Mouse (Mus musculus) bone marrow, adult 2 months (tissue): ENCODE data around the gene Slc43a2.

Experiments
- CTCF ChIP-seq: fragments of 200-500 bp; IDR thresholded peaks from 2 replicates; pipeline ENCODE4 v1.5.1; 2011; ENCODE audit warnings: low read length, control low read depth; ENCODE audit not compliant: control insufficient read depth, insufficient read depth
- POLR2A ChIP-seq: fragments of 200-500 bp; IDR thresholded peaks from 2 replicates; pipeline ENCODE4 v1.6.1; 2011; ENCODE audit warnings: low read depth, mild to moderate bottlenecking, control low read depth, low read length, borderline replicate concordance; ENCODE audit not compliant: control insufficient read depth

DNA sequence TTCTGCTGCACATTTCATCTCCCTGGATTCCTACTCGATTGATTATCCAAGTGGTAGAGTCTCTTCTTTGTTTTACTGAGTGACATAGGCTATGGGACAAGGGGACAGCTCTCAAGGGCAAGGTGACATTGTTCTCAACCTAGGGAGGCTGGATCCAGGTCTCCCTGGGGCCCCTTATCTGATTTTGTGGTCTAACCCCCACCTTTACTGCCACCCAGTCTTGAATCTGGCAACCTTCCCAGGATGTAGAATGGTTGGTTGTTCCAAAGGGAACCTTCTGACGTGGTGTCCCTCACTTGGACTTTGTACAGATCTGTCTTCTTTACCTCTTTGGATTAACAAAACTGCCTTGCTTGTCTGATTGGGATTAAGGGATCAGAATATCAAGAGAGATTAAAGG is 63.9 kb downstream of the Slc43a2 start:
- TF ChIP-seq CTCF (no peak), POLR2A (no peak)
